Mouse (Mus musculus) thymus, adult 2 months (tissue): ENCODE measurements around the gene Zc3h10.

Experiments
- CTCF ChIP-seq: fragments of 200-500 bp; IDR thresholded peaks from 2 replicates; pipeline ENCODE4 v1.5.1; 2012; ENCODE audit warnings: mild to moderate bottlenecking, control low read depth, low read length, moderate library complexity, borderline replicate concordance; ENCODE audit not compliant: control insufficient read depth, poor library complexity, insufficient read depth; ENCODE audit errors: extremely low read depth
- POLR2A ChIP-seq: fragments of 200-500 bp; IDR thresholded peaks from 2 replicates; pipeline ENCODE4 v1.6.1; 2012; ENCODE audit warnings: mild to moderate bottlenecking, low read length, control low read depth, moderate library complexity; ENCODE audit not compliant: control insufficient read depth, poor library complexity, insufficient read depth; ENCODE audit errors: extremely low read depth

GRCm38 (mm10) chr10:128546787-128547186 is 787 bp downstream of the Zc3h10 start:
- no peak for TF ChIP-seq CTCF
- no peak for TF ChIP-seq POLR2A
